Mouse (Mus musculus): Measurements from ENCODE around the gene Taf3.

Gene Taf3

GRCm38 (mm10) chr2:10048461-10048860, at the start of gene Taf3:
TSS of gene Taf3 (minus strand) at chr2:10048596.
- DNase-seq (ENCODE audit: low read depth, low spot score), result peak; percentile 83

DNA sequence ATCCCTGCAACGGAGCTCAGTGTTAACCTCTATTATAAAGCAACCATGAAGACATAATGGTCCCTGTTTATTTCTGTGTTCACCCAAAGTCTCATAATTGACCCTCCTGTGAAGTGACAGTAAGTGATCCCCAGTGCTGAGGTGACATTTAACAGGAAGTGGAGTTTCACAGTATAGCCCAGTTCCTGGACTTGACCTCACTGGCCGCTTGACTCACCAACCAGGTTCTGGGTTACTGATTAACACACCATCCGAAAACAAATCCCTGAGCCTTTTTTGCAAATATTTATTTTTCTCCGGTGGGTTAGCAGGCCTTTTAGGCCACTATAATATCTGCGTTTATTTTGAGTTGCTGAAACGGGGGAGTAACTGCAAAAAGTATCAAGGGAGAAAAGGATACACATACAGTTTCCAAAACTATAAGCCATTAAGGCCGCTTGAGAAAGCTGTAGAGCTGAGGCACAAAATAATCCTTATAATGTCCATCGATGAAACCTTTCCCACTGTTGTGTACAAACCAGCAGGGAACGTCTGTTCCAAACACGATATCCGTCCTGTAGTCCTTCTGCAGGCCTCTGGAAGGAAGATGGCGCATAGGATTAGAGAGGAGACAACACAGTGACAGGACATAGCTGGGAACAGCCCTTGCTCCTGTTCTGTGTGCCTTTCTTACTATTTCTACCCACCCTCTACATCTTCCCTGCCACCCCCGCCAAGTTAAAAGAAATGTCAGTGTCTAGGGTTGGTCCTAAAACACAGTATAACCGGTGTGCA, 46.1 kb upstream of the Taf3 start:
- no peak for DNase-seq (ENCODE audit: low read depth, low spot score)

GRCm38 (mm10) chr2:10087256-10087850, 39.0 kb upstream of the Taf3 start:
- no peak for DNase-seq (ENCODE audit: low read depth, low spot score)

- DNase-seq (ENCODE audit: low read depth, low spot score), result no peak
Observed at GRCm38 (mm10) chr2:10082737-10083136, 34.3 kb upstream of the Taf3 start.

DNA sequence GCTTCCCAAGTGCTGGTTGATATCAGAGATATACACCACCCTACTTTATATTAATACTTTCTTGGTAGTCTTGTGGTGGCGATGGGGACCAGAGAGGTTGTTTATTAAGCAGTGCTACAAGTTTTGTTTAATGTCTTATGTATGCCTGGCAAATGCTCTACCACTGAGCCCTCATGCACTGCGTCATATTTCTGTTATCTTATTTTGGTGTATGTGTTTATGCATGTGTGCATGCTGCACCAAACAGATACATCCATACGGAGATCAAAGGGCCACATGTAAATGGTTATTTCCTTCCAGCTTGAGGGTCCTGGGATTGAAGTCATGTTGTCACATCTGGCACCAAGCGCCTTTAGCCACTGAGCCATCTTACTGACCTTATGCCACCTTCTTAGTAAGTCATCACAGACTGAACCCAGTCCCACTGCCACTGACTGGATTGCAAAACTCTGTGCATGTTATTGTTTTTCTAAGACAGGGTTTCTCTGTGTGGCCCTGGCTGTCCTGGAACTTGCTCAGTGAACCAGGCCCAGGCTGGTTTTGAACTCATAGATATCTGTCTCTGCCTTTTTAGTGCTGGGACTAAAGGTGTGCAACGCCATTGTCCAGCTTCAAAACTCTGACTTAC, 33.2 kb upstream of the Taf3 start:
- DNase-seq (ENCODE audit: low read depth, low spot score), result no peak

- DNase-seq (ENCODE audit: low read depth, low spot score), result peak; percentile 97
Observed at GRCm38 (mm10) chr2:10080310-10081010, 32.1 kb upstream of the Taf3 start, which contains the start of the genes Atp5c1 and Kin. TSS of gene Atp5c1 (minus strand) at chr2:10080510. TSS of gene Kin (plus strand) at chr2:10080593.

DNA sequence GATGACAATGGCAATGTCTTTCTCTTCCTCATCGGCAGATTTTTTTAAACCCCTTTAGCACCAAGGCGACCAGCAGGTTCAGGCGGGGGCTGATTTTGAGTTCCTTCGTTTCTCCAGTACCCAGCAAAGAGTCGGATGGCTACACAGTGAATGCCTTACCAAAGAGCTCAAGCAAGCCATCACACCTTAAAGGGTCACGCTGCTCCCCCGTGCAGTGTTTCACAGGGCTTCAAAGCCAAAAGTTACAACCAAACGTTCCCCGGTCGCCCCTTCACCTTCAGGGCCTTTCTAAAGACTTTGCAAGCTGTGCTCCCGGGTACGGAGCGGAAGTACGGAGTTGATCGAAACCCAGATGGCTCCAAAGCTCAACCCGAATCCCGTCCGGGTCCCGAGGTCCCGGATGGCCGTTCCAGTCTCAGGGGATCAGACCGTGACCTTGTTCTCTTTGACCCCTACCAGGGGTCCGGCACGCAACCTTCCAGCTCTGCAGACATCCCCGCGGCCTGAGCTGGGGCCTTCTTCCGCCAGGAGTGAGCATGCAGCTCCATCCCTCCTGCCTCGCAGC, 31.4 kb upstream of the Taf3 start:
- no peak for DNase-seq (ENCODE audit: low read depth, low spot score)

- no peak for DNase-seq (ENCODE audit: low read depth, low spot score)
Observed at GRCm38 (mm10) chr2:10076675-10077074, 28.3 kb upstream of the Taf3 start.

GRCm38 (mm10) chr2:10074470-10074869, 26.1 kb upstream of the Taf3 start:
- DNase-seq (ENCODE audit: low read depth, low spot score), result no peak

DNA sequence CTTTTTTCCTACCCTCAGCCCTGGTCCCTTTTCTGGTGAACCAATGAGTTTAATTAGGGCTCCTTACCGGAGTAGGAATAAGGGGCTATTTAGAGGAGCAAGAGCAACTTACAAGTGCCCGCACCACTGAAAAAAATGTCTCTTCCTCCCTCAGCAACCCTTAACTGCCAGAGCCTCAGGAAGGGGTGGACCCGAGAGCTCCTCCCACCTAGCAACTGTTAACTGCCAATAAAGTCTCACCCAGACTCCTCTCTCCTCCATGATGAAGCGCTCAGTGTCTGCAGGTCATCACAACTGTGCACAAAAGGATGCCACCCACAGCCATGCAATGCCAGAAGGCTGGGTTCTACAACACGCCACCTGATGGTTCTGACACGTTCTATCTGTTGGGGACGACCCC, 23.4 kb upstream of the Taf3 start:
- no peak for DNase-seq (ENCODE audit: low read depth, low spot score)

DNA sequence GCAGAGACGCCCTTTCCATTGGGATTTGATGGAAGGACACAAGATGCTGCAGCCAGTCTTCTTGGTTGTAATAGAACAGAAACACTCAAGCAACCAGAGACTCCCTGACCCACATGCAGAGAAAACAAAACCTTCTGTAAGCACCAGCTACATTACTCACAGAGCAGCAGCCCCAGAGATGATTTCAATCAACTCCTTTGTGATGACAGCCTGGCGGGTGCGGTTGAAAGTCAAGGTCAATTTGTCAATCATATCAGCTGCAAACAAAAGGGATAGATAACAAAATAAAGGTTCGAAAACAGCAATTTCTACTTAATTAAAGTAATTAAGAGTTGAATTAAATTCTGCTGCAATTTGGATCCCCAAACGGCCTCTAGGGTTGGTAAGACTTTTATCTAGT, 10.4 kb upstream of the Taf3 start:
- no peak for DNase-seq (ENCODE audit: low read depth, low spot score)

- no peak for DNase-seq (ENCODE audit: low read depth, low spot score)
Observed at GRCm38 (mm10) chr2:10051996-10052395, 3.6 kb upstream of the Taf3 start.

DNA sequence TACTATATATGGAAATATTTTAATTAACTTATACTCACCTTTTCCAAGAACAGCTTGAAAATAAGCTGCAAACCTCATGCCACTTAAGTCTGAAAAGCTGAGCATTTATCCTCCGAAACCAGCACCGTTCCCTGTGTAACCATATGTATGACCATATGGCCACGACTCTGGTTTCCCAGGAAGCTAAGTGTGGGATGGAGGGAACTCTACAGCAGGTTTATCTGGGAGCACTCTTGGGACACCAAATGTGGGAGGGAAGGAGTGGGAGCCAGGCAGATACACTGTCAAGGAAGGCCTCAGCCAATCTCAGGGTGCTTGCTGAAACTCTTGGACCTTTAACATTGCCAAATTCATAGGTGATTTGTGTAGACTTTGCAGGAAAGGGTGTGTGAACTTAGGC, 2.5 kb upstream of the Taf3 start:
- DNase-seq (ENCODE audit: low read depth, low spot score), result no peak

DNA sequence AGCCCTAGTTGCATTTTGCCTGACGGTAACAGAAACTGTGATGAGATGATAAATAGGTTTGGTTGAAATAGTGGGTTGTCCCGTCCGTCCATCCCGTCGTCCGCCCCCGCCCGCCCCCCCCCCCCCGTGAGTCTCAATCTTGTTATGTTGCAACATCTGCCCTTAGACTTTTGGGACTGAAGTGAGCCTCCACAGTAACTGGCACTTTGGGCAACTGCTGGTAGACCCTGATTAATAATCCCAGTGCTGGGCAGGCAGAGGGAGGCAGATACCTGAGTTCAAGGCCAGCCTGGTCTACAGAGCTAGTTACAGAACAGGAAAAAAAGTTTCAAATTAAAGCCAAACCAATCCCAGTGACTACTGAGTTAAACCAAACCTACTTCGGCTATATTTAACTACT, 1.1 kb upstream of the Taf3 start:
- DNase-seq (ENCODE audit: low read depth, low spot score), result no peak

GRCm38 (mm10) chr2:10047758-10048436, 499 bp downstream of the Taf3 start:
- DNase-seq (ENCODE audit: low read depth, low spot score), result no peak

DNA sequence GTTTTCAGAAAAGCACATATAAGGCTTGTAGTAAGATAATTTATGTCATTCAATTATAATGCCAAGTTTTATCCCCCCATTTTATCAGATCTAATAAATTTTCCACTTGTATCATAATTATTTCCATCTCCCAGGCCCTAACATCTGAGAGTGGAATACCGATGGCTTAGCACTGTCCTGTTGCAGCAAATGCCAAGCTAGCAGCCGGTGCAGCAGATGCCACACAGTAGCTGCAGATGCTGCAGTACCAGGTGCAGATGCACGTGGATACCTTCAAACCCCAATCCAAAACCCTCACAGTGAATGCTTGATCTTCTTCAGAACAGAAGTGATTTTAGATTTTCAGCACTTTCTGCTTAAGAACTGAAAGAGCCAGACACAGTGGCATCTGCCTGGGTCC, 13.4 kb downstream of the Taf3 start:
- no peak for DNase-seq (ENCODE audit: low read depth, low spot score)

DNA sequence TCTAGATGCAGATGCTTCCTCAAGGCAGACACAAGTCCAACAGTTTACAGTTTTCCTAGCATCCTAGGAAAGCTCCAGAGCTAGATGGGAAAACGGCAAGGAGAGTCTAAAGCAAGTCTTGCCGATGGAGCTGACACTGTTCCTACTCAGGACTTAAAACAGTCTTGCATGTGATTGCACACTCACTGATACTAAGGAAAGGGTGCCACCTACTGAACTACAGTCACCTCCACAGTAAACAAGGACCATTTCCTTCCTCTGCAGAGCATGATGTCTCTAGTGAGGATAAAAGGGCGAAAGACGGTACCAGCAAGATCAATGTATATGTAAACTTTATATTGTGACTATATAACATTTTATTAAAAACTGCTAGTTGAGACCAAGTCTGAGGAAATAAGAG, 14.7 kb downstream of the Taf3 start:
- no peak for DNase-seq (ENCODE audit: low read depth, low spot score)

- DNase-seq (ENCODE audit: low read depth, low spot score), result no peak
Observed at GRCm38 (mm10) chr2:10029755-10030154, 18.6 kb downstream of the Taf3 start.

- DNase-seq (ENCODE audit: low read depth, low spot score), result no peak
Observed at GRCm38 (mm10) chr2:10024264-10024663, 24.1 kb downstream of the Taf3 start.

- peak; percentile 15 for DNase-seq (ENCODE audit: low read depth, low spot score)
Observed at GRCm38 (mm10) chr2:10021296-10021695, 27.1 kb downstream of the Taf3 start.

GRCm38 (mm10) chr2:10014951-10015635, 33.3 kb downstream of the Taf3 start:
- no peak for DNase-seq (ENCODE audit: low read depth, low spot score)

Measured in skeletal muscle tissue, adult 2 months (tissue).